Mouse (Mus musculus): ENCODE measurements at regions not wholly inside any gene's neighbourhood (a gene's known extent, or its start where the extent isn't known, plus 50 kb on each side); places are given as distances from the start of the nearest gene placed in this dataset.

DNA sequence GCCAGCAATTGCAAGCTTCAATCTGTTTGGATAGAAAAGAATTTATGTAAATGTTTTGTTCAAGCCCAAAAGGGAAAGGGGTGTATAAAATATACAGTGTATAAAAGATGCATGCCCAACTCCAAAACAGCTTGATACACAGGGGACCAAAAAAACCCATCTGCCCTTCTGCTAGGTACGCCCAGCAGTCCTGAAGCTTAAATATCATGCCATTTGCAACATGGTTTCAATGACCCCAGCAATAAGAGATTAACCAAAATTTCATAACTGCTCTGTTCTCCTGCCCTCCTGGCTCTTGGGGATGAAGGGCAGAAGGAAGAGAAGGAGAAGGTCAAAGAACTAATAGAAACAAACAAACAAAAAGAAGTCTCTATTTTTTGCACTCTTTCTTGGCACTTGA is 158.4 kb downstream of the Gm11361 start:
- TF ChIP-seq CTCF (IDR thresholded peaks at IDR 0.05; ENCODE audit: borderline replicate concordance, insufficient read depth, low read depth, low read length) (no peak), POLR2A (IDR thresholded peaks at IDR 0.05; ENCODE audit: borderline replicate concordance, insufficient read depth, low read length) (no peak)
